Mouse (Mus musculus) urinary bladder, postnatal 4 days (tissue): Measurements from ENCODE around the gene Nnmt.

Experiments used
- DNase-seq, 2 experiments: peaks; one replicate each; pipeline ENCODE4 v3.0.0; 2021 to 2022; ENCODE audit warnings: low spot score in 2 of 2

The Nnmt gene

DNA sequence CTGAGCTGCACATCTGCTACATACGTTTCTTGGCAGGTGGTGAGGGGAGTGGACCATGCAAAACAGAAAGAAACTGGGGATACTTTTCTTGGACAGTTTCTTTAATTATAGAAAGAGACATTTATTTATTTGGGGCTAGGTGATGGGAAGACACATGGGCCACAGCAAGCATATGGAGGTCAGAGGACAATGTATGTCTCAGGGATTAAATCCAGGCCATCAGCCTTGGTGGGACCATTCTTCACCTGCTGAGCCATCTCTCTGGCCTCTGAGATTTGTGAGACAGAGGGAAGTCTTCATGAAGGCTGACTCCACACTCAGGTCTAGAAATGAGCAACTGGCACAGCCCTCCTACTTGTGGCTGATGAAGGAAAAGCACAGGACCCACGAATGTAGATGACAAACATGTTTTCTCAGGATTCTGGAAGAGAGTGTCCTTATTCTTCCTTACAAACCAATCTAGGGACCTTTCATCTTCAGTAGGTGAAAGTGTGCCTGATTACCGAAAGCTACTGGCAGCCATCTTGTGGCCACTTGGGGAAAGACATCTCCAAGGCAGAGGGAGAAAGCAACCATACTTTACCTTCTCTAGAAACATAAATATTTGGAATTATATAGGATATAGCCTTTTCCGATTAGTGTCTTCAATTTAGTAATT lies 45.3 kb downstream of the Nnmt start:
- DNase-seq: no peak

DNA sequence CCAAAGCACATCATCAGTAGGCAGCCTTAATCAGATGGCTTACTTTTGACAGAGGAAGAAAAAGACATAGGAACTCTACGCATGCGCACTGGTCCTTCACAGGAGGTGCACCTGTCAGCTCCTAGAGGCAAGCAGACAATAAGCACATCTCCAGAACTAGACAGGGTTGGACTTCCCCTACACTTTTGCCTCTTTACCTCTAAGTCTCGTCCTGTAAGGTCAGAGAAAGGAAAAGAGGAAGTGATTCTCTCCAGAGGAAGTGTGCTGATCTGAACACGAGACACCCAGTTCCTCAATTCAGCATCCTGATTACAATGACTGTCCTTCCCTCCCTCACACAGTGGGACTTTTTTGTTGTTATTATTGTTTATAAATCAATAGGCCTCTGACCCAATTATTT lies 46.3 kb downstream of the Nnmt start:
- DNase-seq: no peak

DNA sequence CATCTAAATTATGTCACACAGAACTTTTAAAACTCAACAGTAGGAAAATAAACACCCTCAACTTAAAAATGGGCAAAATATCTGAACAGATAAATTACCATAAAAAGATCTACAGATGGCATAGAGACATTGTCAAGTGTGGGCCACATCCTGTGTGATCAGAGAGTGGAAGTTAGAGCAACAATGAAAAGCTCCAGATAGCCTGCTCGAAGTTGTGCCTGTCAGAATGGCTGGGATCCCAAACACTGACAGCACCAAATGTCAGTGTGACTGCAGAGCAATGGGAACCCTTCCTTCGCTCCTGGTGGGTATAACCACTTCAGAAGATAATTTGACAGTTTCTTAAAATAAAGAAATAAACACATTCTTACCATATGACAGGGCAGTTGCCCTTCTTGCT lies 55.9 kb downstream of the Nnmt start:
- no peak for DNase-seq

DNA sequence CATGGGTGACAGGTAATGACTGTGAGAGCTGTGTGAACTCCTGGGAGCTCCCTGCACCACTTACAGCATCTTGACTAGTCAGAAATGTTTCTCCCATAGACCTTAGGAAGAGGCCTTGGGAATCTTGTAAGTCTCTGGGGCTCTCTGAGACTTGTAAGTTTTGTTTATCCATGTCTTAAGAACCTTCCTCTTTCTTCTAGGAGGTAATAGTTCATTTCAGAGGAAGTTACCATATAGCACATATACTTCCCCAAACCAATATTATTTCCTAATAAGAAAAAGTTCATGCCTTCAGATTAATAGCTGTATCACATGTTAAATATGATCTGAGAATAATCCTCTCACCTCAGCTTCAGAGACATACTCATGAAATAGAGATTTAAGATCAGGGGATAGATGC lies 57.7 kb downstream of the Nnmt start:
- DNase-seq: no peak
